20 mouse cellular contexts compared by ENCODE assay signal in the genomic region with DNA sequence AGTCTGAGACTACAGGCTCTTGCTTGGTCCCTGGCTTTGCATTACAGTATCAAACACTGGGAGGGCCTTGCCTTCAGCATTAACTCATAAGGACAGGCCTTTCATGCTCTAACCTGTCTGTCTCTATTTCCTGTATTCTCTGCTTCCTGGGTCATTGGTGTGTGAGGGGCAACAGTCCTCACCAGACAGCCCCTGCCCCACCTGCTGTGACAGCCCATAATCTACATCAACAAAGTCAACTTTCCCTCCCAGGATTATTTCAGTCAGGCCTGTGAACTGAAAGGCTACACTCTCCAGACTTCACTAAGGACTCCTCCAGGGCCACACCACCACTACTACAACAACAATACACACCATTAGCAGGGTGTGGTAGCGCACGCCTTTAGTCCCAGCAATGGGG. TPM values are rescaled to one million over a fixed set of nuclear protein-coding genes. Genes with fewer than 3 reads are reported as not detected.
DNase-seq lines count a peak whose midpoint lies in the region; ATAC-seq and TF ChIP-seq lines count a peak whose summit lies in the region.
"Had no signal": no experiment of that assay in that cellular context is flagged by ENCODE, and none has a peak within 500 bp of the region (broad histone marks: within the 10 kb centered on the region; RNA-seq: fewer than 3 reads in every experiment).

No protein-coding gene starts in this region.

- WGBS in heart, embryonic 16.5 days: 81% methylated on average over 2 of the region's 2 CpGs

- no peaks in the 10 kb centered on the region for H3K9me3 ChIP-seq in heart, embryonic 16.5 days (replicated peaks; ENCODE audit: control insufficient read depth, low read length)
- H3K9me3 ChIP-seq in ES-E14 (ENCODE audit: control insufficient read depth, insufficient read depth, low read depth, low read length): no peaks in the 10 kb centered on the region
- H3K9me3 ChIP-seq: midbrain, embryonic 10.5 days had no signal

- intact Hi-C loops in gastrocnemius, adult 2 months (cut with DNase I): loop anchor here (2.0 kb wide), 1 partner anchor 20 kb away; a partner anchor contains a TSS
- intact Hi-C loops in gastrocnemius, postnatal 36 days (cut with DNase I): no loop called here
- intact Hi-C loops in heart, postnatal 14 days (cut with DNase I): no loop called here
- intact Hi-C loops in left cerebral cortex, adult 2 months (cut with DNase I): no loop called here
- intact Hi-C loops in left cerebral cortex, postnatal 14 days (cut with DNase I): no loop called here
- intact Hi-C loops in left cerebral cortex, postnatal 10 days (cut with DNase I): no loop called here

- no peak for ATAC-seq in heart, embryonic 16.5 days (replicated peaks; ENCODE audit: extremely low read depth, insufficient read depth, low FRiP score)
- ATAC-seq: forebrain, embryonic 14.5 days had no signal

- H3K9ac ChIP-seq in heart, embryonic 16.5 days (ENCODE audit: low read length): peak overlapping the region; percentile 23
- 0 out of 2 replicates have a peak overlapping the region, but pooled peaks have one; percentile 10 for H3K9ac ChIP-seq in ES-E14 (ENCODE audit: insufficient read depth, low read depth, low read length, poor library complexity, severe bottlenecking)

- H3K27ac ChIP-seq in gastrocnemius, adult 2 months: peak overlapping the region; percentile 92
- H3K27ac ChIP-seq in heart, embryonic 16.5 days (ENCODE audit: low read length): peak overlapping the region; percentile 97
- peak overlapping the region; percentile 29 for H3K27ac ChIP-seq in left cerebral cortex, adult 2 months
- H3K27ac ChIP-seq in ES-E14 (ENCODE audit: insufficient read depth, low read depth, low read length, poor library complexity, severe bottlenecking): peak overlapping the region; percentile 26
- H3K27ac ChIP-seq: midbrain, embryonic 10.5 days had no signal

- H3K36me3 ChIP-seq in heart, embryonic 16.5 days (ENCODE audit: control insufficient read depth, insufficient read depth): no peaks in the 10 kb centered on the region
- peaks cover 5% of the 10 kb centered on the region; the same call in 1 of the 2 replicates for H3K36me3 ChIP-seq in ES-E14 (ENCODE audit: control insufficient read depth, insufficient read depth, low read length, poor library complexity, severe bottlenecking)

- H3K27me3 ChIP-seq in heart, embryonic 16.5 days (ENCODE audit: control insufficient read depth, insufficient read depth, low read length): no peaks in the 10 kb centered on the region

- DNase-seq in gastrocnemius, adult 2 months: no peak
- no peak for DNase-seq in gastrocnemius, postnatal 36 days
- DNase-seq in heart, postnatal 14 days: no peak
- DNase-seq in left cerebral cortex, adult 2 months (ENCODE audit: extremely low spot score in 1 of 2, low spot score in 2 of 2): no peak
- no peak for DNase-seq in left cerebral cortex, postnatal 14 days (ENCODE audit: low spot score in 2 of 2)
- no peak for DNase-seq in ES-E14 (ENCODE audit: low read depth, low spot score)
- DNase-seq in left cerebral cortex, postnatal 10 days (ENCODE audit: extremely low spot score in 1 of 2, low spot score in 2 of 2): no peak
- DNase-seq: kidney, adult 11 months; kidney, postnatal 10 days; lung, postnatal 14 days; retina, postnatal 1 day; right cerebral cortex, postnatal 4 days; thymus, postnatal 25 days had no signal

- H3K4me3 ChIP-seq in gastrocnemius, adult 2 months: peak overlapping the region; percentile 42
- H3K4me3 ChIP-seq in heart, embryonic 16.5 days (ENCODE audit: low read length): no peak overlapping the region
- no peak overlapping the region for H3K4me3 ChIP-seq in left cerebral cortex, adult 2 months
- no peak overlapping the region for H3K4me3 ChIP-seq in ES-E14 (ENCODE audit: insufficient read depth in 1 of 2, low read depth in 1 of 2, low read length in 2 of 2, poor library complexity in 1 of 2, severe bottlenecking in 1 of 2)
- H3K4me3 ChIP-seq: midbrain, embryonic 10.5 days had no signal

- peak overlapping the region; percentile 13 for H3K4me2 ChIP-seq in heart, embryonic 16.5 days (ENCODE audit: low read depth, low read length)

- TF ChIP-seq CTCF in gastrocnemius, adult 2 months (IDR thresholded peaks at IDR 0.05): no peak
- no peak for TF ChIP-seq CTCF in left cerebral cortex, adult 2 months (IDR thresholded peaks at IDR 0.05)

- H3K4me1 ChIP-seq in heart, embryonic 16.5 days (ENCODE audit: control insufficient read depth, insufficient read depth, low read length): peaks cover 71% of the 10 kb centered on the region
- H3K4me1 ChIP-seq in ES-E14 (ENCODE audit: control insufficient read depth in 2 of 2, insufficient read depth in 2 of 2, low read length in 2 of 2, poor library complexity in 1 of 2): peaks cover 8 to 27% of the 10 kb centered on the region in 2 experiments

- in situ Hi-C loops in ES-E14 (cut with MboI; ENCODE audit: low sequenced_read_pairs in 2 of 2, unreplicated experiment in 2 of 2): no loop called here

TF ChIP-seq in ES-E14, 5 proteins besides CTCF, POLR2A, EP300 and RAD21:
- TF ChIP-seq CHD2 (IDR thresholded peaks at IDR 0.05; ENCODE audit: low read depth, low read length) (no peak), ZNF384 (IDR thresholded peaks at IDR 0.05; ENCODE audit: low read depth, low read length) (no peak), ZC3H11A (IDR thresholded peaks at IDR 0.05; ENCODE audit: borderline replicate concordance, low read depth, low read length) (no peak), MAFK (IDR thresholded peaks at IDR 0.05; ENCODE audit: insufficient read depth, low read depth, low read length) (no peak), HCFC1 (IDR thresholded peaks at IDR 0.05; ENCODE audit: borderline replicate concordance, insufficient read depth, low read length) (no peak)

RNA-seq across cellular contexts. Expression of a gene that starts 20.3 kb away (rescaled TPM):
- 100 to 1,000 TPM; 222 to 261 TPM for total RNA-seq in gastrocnemius, adult 2 months (2021)
- 100 to 1,000 TPM; 232 to 233 TPM for total RNA-seq in gastrocnemius, postnatal 36 days (2021)
- polyA plus RNA-seq in heart, embryonic 16.5 days (2015; fragmentation: Nextera tagmentation; extraction: Ambion mirVana): 162 and 176 TPM in 2 replicates
- 100 to 1,000 TPM; 320 to 341 TPM for total RNA-seq in heart, postnatal 14 days (2021)
- 100 to 1,000 TPM; 550 to 603 TPM for total RNA-seq in left cerebral cortex, adult 2 months (2021)
- 100 to 1,000 TPM; 514 to 519 TPM for total RNA-seq in left cerebral cortex, postnatal 14 days (2021)
- 79.9 and 97.9 TPM in 2 replicates for total RNA-seq in ES-E14 (2012; rRNA removed)
- 100 to 1,000 TPM; 497 to 524 TPM for total RNA-seq in left cerebral cortex, postnatal 10 days (2021)

RNA-seq across cellular contexts. Expression of a gene that starts 32.0 kb away (rescaled TPM):
- total RNA-seq in gastrocnemius, adult 2 months (2021): 1 to 10 TPM in 1 of 2 experiments, not detected in 1; 1.4 TPM
- not detected for total RNA-seq in gastrocnemius, postnatal 36 days (2021)
- polyA plus RNA-seq in heart, embryonic 16.5 days (2015; fragmentation: Nextera tagmentation; extraction: Ambion mirVana): not detected in 2 replicates
- total RNA-seq in heart, postnatal 14 days (2021): not detected
- 1 to 10 TPM in 1 of 2 experiments, not detected in 1; 2.0 TPM for total RNA-seq in left cerebral cortex, adult 2 months (2021)
- total RNA-seq in left cerebral cortex, postnatal 14 days (2021): not detected
- not detected in 2 replicates for total RNA-seq in ES-E14 (2012; rRNA removed)
- total RNA-seq in left cerebral cortex, postnatal 10 days (2021): not detected
- total RNA-seq: adrenal gland, adult 18-20 months had no signal
- polyA plus RNA-seq: forebrain, embryonic 14.5 days; gonadal fat pad, adult 2 months; liver, embryonic 16.5 days; midbrain, embryonic 10.5 days; testis, adult 2 months had no signal

RNA-seq across cellular contexts. Expression of a gene that starts 33.4 kb away (rescaled TPM):
- total RNA-seq in gastrocnemius, adult 2 months (2021): 100 to 1,000 TPM; 342 to 407 TPM
- 100 to 1,000 TPM; 294 to 354 TPM for total RNA-seq in gastrocnemius, postnatal 36 days (2021)
- polyA plus RNA-seq in heart, embryonic 16.5 days (2015; fragmentation: Nextera tagmentation; extraction: Ambion mirVana): 511 and 514 TPM in 2 replicates
- total RNA-seq in heart, postnatal 14 days (2021): 100 to 1,000 TPM; 542 to 580 TPM
- total RNA-seq in left cerebral cortex, adult 2 months (2021): 100 to 1,000 TPM; 444 to 464 TPM
- 100 to 1,000 TPM; 387 to 414 TPM for total RNA-seq in left cerebral cortex, postnatal 14 days (2021)
- total RNA-seq in ES-E14 (2012; rRNA removed): 1,842 and 2,049 TPM in 2 replicates
- total RNA-seq in left cerebral cortex, postnatal 10 days (2021): 100 to 1,000 TPM; 503 to 512 TPM

RNA-seq across cellular contexts. Expression of a gene that starts 37.5 kb away (rescaled TPM):
- total RNA-seq in gastrocnemius, adult 2 months (2021): 1 to 10 TPM; 3.0 to 3.3 TPM
- 1 to 10 TPM; 2.7 to 2.8 TPM for total RNA-seq in gastrocnemius, postnatal 36 days (2021)
- 22.2 and 22.6 TPM in 2 replicates for polyA plus RNA-seq in heart, embryonic 16.5 days (2015; fragmentation: Nextera tagmentation; extraction: Ambion mirVana)
- total RNA-seq in heart, postnatal 14 days (2021): 10 to 100 TPM in 1 of 2 experiments, 1 to 10 TPM in 1; 10.0 to 10.4 TPM
- total RNA-seq in left cerebral cortex, adult 2 months (2021): 10 to 100 TPM; 86.7 to 93.8 TPM
- 10 to 100 TPM; 92.2 to 97.5 TPM for total RNA-seq in left cerebral cortex, postnatal 14 days (2021)
- 6.8 and 9.2 TPM in 2 replicates for total RNA-seq in ES-E14 (2012; rRNA removed)
- 10 to 100 TPM; 80.4 to 95.9 TPM for total RNA-seq in left cerebral cortex, postnatal 10 days (2021)

RNA-seq across cellular contexts. Expression of a gene that starts 46.7 kb away (rescaled TPM):
- total RNA-seq in gastrocnemius, adult 2 months (2021): 10 to 100 TPM; 29.6 to 34.1 TPM
- 10 to 100 TPM; 24.0 to 25.2 TPM for total RNA-seq in gastrocnemius, postnatal 36 days (2021)
- 135 and 186 TPM in 2 replicates for polyA plus RNA-seq in heart, embryonic 16.5 days (2015; fragmentation: Nextera tagmentation; extraction: Ambion mirVana)
- total RNA-seq in heart, postnatal 14 days (2021): 10 to 100 TPM; 37.1 to 38.2 TPM
- 10 to 100 TPM; 55.2 to 55.7 TPM for total RNA-seq in left cerebral cortex, adult 2 months (2021)
- total RNA-seq in left cerebral cortex, postnatal 14 days (2021): 10 to 100 TPM; 40.0 to 47.9 TPM
- 142 and 175 TPM in 2 replicates for total RNA-seq in ES-E14 (2012; rRNA removed)
- 10 to 100 TPM; 40.6 TPM for total RNA-seq in left cerebral cortex, postnatal 10 days (2021)

Comparison
In these comparisons a context has a peak if more than half of its experiments do, and no peak if none do; other contexts are left out.
1. H3K27ac ChIP-seq: peak in every context shown above with its lines; median percentile 97 in heart, embryonic 16.5 days; 92 in gastrocnemius, adult 2 months; 29 in left cerebral cortex, adult 2 months; 26 in ES-E14.